Mouse (Mus musculus): Measurements from ENCODE around the gene Pxmp4.

Gene Pxmp4

GRCm38 (mm10) chr2:154613118-154614115, 9.9 kb upstream of the Pxmp4 start, which contains the start of the genes Zfp341 and 4930519P11Rik:
Gene Zfp341, plus strand, starts transcription at chr2:154613297.
Gene 4930519P11Rik, minus strand, starts transcription at chr2:154613437.
- DNase-seq (ENCODE audit: low read depth, low spot score) = peak; percentile 82

- no peak for DNase-seq (ENCODE audit: low read depth, low spot score)
Observed at GRCm38 (mm10) chr2:154609050-154609767, 5.7 kb upstream of the Pxmp4 start.

GRCm38 (mm10) chr2:154606965-154607364, 3.5 kb upstream of the Pxmp4 start:
- DNase-seq (ENCODE audit: low read depth, low spot score) = no peak

GRCm38 (mm10) chr2:154604156-154604555, 648 bp upstream of the Pxmp4 start:
- no peak for DNase-seq (ENCODE audit: low read depth, low spot score)

- DNase-seq (ENCODE audit: low read depth, low spot score) = no peak
Observed at GRCm38 (mm10) chr2:154603007-154603637, 386 bp downstream of the Pxmp4 start.

GRCm38 (mm10) chr2:154601324-154601723, 2.2 kb downstream of the Pxmp4 start:
- no peak for DNase-seq (ENCODE audit: low read depth, low spot score)

GRCm38 (mm10) chr2:154600586-154600985, 2.9 kb downstream of the Pxmp4 start:
- no peak for DNase-seq (ENCODE audit: low read depth, low spot score)

GRCm38 (mm10) chr2:154597399-154597798, 6.1 kb downstream of the Pxmp4 start:
- DNase-seq (ENCODE audit: low read depth, low spot score) = no peak

- DNase-seq (ENCODE audit: low read depth, low spot score) = peak; percentile 37
Observed at GRCm38 (mm10) chr2:154595775-154596174, 7.7 kb downstream of the Pxmp4 start.

- peak; percentile 51 for DNase-seq (ENCODE audit: low read depth, low spot score)
Observed at GRCm38 (mm10) chr2:154593025-154593424, 10.5 kb downstream of the Pxmp4 start.

GRCm38 (mm10) chr2:154591239-154591638, 12.3 kb downstream of the Pxmp4 start:
- no peak for DNase-seq (ENCODE audit: low read depth, low spot score)

GRCm38 (mm10) chr2:154589051-154589450, 14.5 kb downstream of the Pxmp4 start:
- no peak for DNase-seq (ENCODE audit: low read depth, low spot score)

- peak; percentile 55 for DNase-seq (ENCODE audit: low read depth, low spot score)
Observed at GRCm38 (mm10) chr2:154586405-154586804, 17.1 kb downstream of the Pxmp4 start.

GRCm38 (mm10) chr2:154584931-154585601, 18.4 kb downstream of the Pxmp4 start:
- no peak for DNase-seq (ENCODE audit: low read depth, low spot score)

- no peak for DNase-seq (ENCODE audit: low read depth, low spot score)
Observed at GRCm38 (mm10) chr2:154583906-154584872, 19.3 kb downstream of the Pxmp4 start.

GRCm38 (mm10) chr2:154581421-154581820, 22.1 kb downstream of the Pxmp4 start:
- no peak for DNase-seq (ENCODE audit: low read depth, low spot score)

GRCm38 (mm10) chr2:154580586-154580985, 22.9 kb downstream of the Pxmp4 start:
- DNase-seq (ENCODE audit: low read depth, low spot score) = peak; percentile 26

- DNase-seq (ENCODE audit: low read depth, low spot score) = no peak
Observed at GRCm38 (mm10) chr2:154577744-154578067, 25.8 kb downstream of the Pxmp4 start.

GRCm38 (mm10) chr2:154576876-154577743, 26.4 kb downstream of the Pxmp4 start:
- DNase-seq (ENCODE audit: low read depth, low spot score) = no peak

All from 3T3-L1 (cell line).